Mouse (Mus musculus) heart, adult 2 months (tissue): ENCODE data around the gene Tmem126b. TPM values are rescaled to one million over a fixed set of nuclear protein-coding genes. Genes with fewer than 3 reads are reported as not detected.

ENCODE experiments used
- DNase-seq, 2 experiments: peaks; one replicate each; pipeline ENCODE4 v3.0.0; 2021
- H3K27ac ChIP-seq: fragments of 200-600 bp; 2 replicates; pipeline ENCODE4 v1.8.1; 2022
- H3K27me3 ChIP-seq: fragments of 200-500 bp; 2 replicates; pipeline ENCODE4 v1.6.1; 2012; ENCODE audit warnings: mild to moderate bottlenecking, low read length, inconsistent platforms, mixed read lengths; ENCODE audit not compliant: control insufficient read depth, insufficient read depth
- H3K36me3 ChIP-seq: fragments of 200-500 bp; 2 replicates; pipeline ENCODE4 v1.6.1; 2012; ENCODE audit warnings: low read length, inconsistent platforms; ENCODE audit not compliant: control insufficient read depth, insufficient read depth
- H3K4me1 ChIP-seq: fragments of 200-500 bp; 2 replicates; pipeline ENCODE4 v1.6.1; 2011; ENCODE audit warnings: low read length; ENCODE audit not compliant: control insufficient read depth, insufficient read depth
- H3K4me3 ChIP-seq: fragments of 200-600 bp; 2 replicates; pipeline ENCODE4 v1.8.1; 2022
- H3K79me2 ChIP-seq: fragments of 200-500 bp; replicated peaks from 2 replicates; pipeline ENCODE4 v1.6.1; 2012; ENCODE audit warnings: mild to moderate bottlenecking, inconsistent platforms, low read length, moderate library complexity, mixed read lengths; ENCODE audit not compliant: control insufficient read depth, insufficient read depth
- H3K9ac ChIP-seq: fragments of 200-500 bp; 2 replicates; pipeline ENCODE4 v1.6.1; 2012; ENCODE audit warnings: low read depth, mild to moderate bottlenecking, control low read depth, inconsistent platforms, low read length, mixed read lengths
- CTCF ChIP-seq: fragments of 200-600 bp; IDR thresholded peaks from 2 replicates; pipeline ENCODE4 v1.8.1; 2022; ENCODE audit warnings: antibody characterized with exemption, mild to moderate bottlenecking, moderate library complexity
- EP300 ChIP-seq: fragments of 200-500 bp; IDR thresholded peaks from 2 replicates; pipeline ENCODE4 v1.6.1; 2011; ENCODE audit warnings: low read depth, low read length, control low read depth; ENCODE audit not compliant: insufficient read depth
- POLR2A ChIP-seq: fragments of 200-500 bp; IDR thresholded peaks from 2 replicates; pipeline ENCODE4 v1.6.1; 2011; ENCODE audit warnings: mild to moderate bottlenecking, low read depth, low read length, control low read depth; ENCODE audit not compliant: insufficient read depth
- WGBS: fragments of 180-500 bp; shearing (Covaris S2); methylation state at CpG from one replicate; pipeline ENCODE4 v1.1.7; 2018; 5-methylcytosine and 5-hydroxymethylcytosine counted together
- intact Hi-C: fragments of 180-260 bp; cut with DNase I; formaldehyde crosslinking; loops from one replicate; pipeline ENCODE4 v1.15.1; 2025
- polyA plus RNA-seq: library from polyadenylated mRNA; depleted of rRNA; stranded (reverse); fragments of >200 nt; gene quantifications from 2 replicates; pipeline ENCODE4 v1.2.3, GENCODE M21; 2012; rRNA removed
- total RNA-seq, 2 experiments: library from RNA; stranded (reverse); gene quantifications; 2 replicates each; pipeline ENCODE4 v1.2.3; 2021

Gene Tmem126b
- total and polyA plus RNA-seq, 3 experiments: 10.7 to 25.4 (median 24.8) TPM

GRCm38 (mm10) chr7:90440044-90440443 lies 35.8 kb downstream of the Tmem126b start:
- intact Hi-C loops: no loop called here
- Histone ChIP-seq H3K4me3 (no peak overlapping the region), H3K27me3 (no peaks in the 10 kb centered on the region), H3K36me3 (peaks cover 3% of the 10 kb centered on the region), H3K9ac (no peak overlapping the region), H3K79me2 (peaks cover 6% of the 10 kb centered on the region; the same call in 1 of the 2 replicates), H3K4me1 (peaks cover 2% of the 10 kb centered on the region), H3K27ac (no peak overlapping the region)
- DNase-seq: no peak
- TF ChIP-seq CTCF (no peak), POLR2A (no peak), EP300 (no peak)
- 78% methylated on average over 4 of the region's 4 CpGs for WGBS

GRCm38 (mm10) chr7:90432221-90432620 lies 43.6 kb downstream of the Tmem126b start:
- H3K27ac ChIP-seq: no peak overlapping the region
- H3K79me2 ChIP-seq: no peaks in the 10 kb centered on the region
- H3K27me3 ChIP-seq: no peaks in the 10 kb centered on the region; the same call in 1 of the 2 replicates
- no peaks in the 10 kb centered on the region for H3K36me3 ChIP-seq
- intact Hi-C loops: no loop called here
- no peak for DNase-seq
- H3K4me1 ChIP-seq: no peaks in the 10 kb centered on the region; the same call in 1 of the 2 replicates
- no peak overlapping the region for H3K9ac ChIP-seq
- H3K4me3 ChIP-seq: no peak overlapping the region
- TF ChIP-seq EP300 (no peak), CTCF (no peak), POLR2A (no peak)

- Histone ChIP-seq H3K36me3 (no peaks in the 10 kb centered on the region), H3K4me3 (peak overlapping the region; percentile 63), H3K79me2 (no peaks in the 10 kb centered on the region), H3K4me1 (no peaks in the 10 kb centered on the region; the same call in 1 of the 2 replicates), H3K27ac (no peak overlapping the region), H3K9ac (no peak overlapping the region), H3K27me3 (no peaks in the 10 kb centered on the region; the same call in 1 of the 2 replicates)
- peak; percentile 39 to 41 for DNase-seq
- WGBS: 45% methylated on average over 9 of the region's 9 CpGs
- TF ChIP-seq EP300: no peak
- TF ChIP-seq CTCF: no peak
- no peak for TF ChIP-seq POLR2A
- intact Hi-C loops: loop anchor here (2.0 to 10.0 kb wide), 2 partner anchors 30 to 122 kb away; partner anchors contain the start of genes Sytl2 and Tmem126a
Observed at GRCm38 (mm10) chr7:90427006-90427405, 48.8 kb downstream of the Tmem126b start.

- peak; percentile 52; the same call in 1 of the 2 replicates for TF ChIP-seq POLR2A
- no peak for TF ChIP-seq CTCF
- TF ChIP-seq EP300: 0 out of 2 replicates have a peak, but pooled peaks have one; percentile 35
- Histone ChIP-seq H3K79me2 (no peaks in the 10 kb centered on the region), H3K4me3 (peak within 1 kb of the TSS; percentile 63), H3K27me3 (no peaks in the 10 kb centered on the region; the same call in 1 of the 2 replicates), H3K27ac (peak within 1 kb of the TSS; percentile 64), H3K9ac (peak within 1 kb of the TSS; percentile 37), H3K4me1 (no peaks in the 10 kb centered on the region; the same call in 1 of the 2 replicates), H3K36me3 (no peaks in the 10 kb centered on the region)
- intact Hi-C loops: loop anchor here (2.0 to 10.0 kb wide), 2 partner anchors 30 to 122 kb away; partner anchors contain the start of genes Sytl2 and Tmem126a
- WGBS: 10% methylated on average over 29 of the region's 29 CpGs
- peak; percentile 77 to 86 for DNase-seq
Observed at GRCm38 (mm10) chr7:90426020-90427001, 49.5 kb downstream of the Tmem126b start, which contains the start of gene Ccdc89. TSS of gene Ccdc89 (plus strand) at chr7:90426577.

Other genes starting within 250 kb of the Tmem126b start
- gene Ccdc83, start 210.2 kb downstream of the Tmem126b start, total RNA-seq: not detected
- 0.10 and 0.26 TPM in 2 replicates for gene Ccdc83, start 210.2 kb downstream of the Tmem126b start, polyA plus RNA-seq
- gene Sytl2, start 173.7 kb downstream of the Tmem126b start, total RNA-seq: 1 to 10 TPM; 2.1 to 3.8 TPM
- 3.3 and 4.1 TPM in 2 replicates for gene Sytl2, start 173.7 kb downstream of the Tmem126b start, polyA plus RNA-seq
- under 1 TPM in 1 of 2 experiments, not detected in 1; 0.16 TPM for gene Ccdc89, start 49.4 kb downstream of the Tmem126b start, total RNA-seq
- gene Ccdc89, start 49.4 kb downstream of the Tmem126b start, polyA plus RNA-seq: 0.15 and 0.18 TPM in 2 replicates
- gene Crebzf, start 33.3 kb downstream of the Tmem126b start, total RNA-seq: 10 to 100 TPM; 18.0 to 20.4 TPM
- 12.3 and 17.5 TPM in 2 replicates for gene Crebzf, start 33.3 kb downstream of the Tmem126b start, polyA plus RNA-seq
- gene Tmem126a, start 18.8 kb downstream of the Tmem126b start, total RNA-seq: 100 to 1,000 TPM; 111 to 140 TPM
- gene Tmem126a, start 18.8 kb downstream of the Tmem126b start, polyA plus RNA-seq: 72.6 and 110 TPM in 2 replicates
- 1 to 10 TPM; 1.7 to 1.9 TPM for gene Dlg2, start 671 bp upstream of the Tmem126b start, total RNA-seq
- gene Dlg2, start 671 bp upstream of the Tmem126b start, polyA plus RNA-seq: 0.72 and 1.1 TPM in 2 replicates